Mouse (Mus musculus) cortical plate, adult 2 months (tissue): ENCODE measurements around the gene Slc43a2.

Experiments used
- CTCF ChIP-seq: fragments of 200-500 bp; IDR thresholded peaks from 2 replicates; pipeline ENCODE4 v1.5.1; 2011; ENCODE audit warnings: mild to moderate bottlenecking, control low read depth, low read length; ENCODE audit not compliant: insufficient read depth; ENCODE audit errors: extremely low read depth
- POLR2A ChIP-seq: fragments of 200-500 bp; IDR thresholded peaks from 2 replicates; pipeline ENCODE4 v1.6.1; 2011; ENCODE audit warnings: mild to moderate bottlenecking, low read length, control low read depth; ENCODE audit not compliant: insufficient read depth; ENCODE audit errors: extremely low read depth

- TF ChIP-seq POLR2A: no peak
- no peak for TF ChIP-seq CTCF
Observed at GRCm38 (mm10) chr11:75585061-75585460, 53.6 kb downstream of the Slc43a2 start.
